Mouse (Mus musculus): ENCODE data around the gene Tuba1a. TPM values are rescaled to one million over a fixed set of nuclear protein-coding genes. Genes with fewer than 3 reads are reported as not detected.
"Not testable (repeated sequence)": the region's sequence is repeated elsewhere in the genome, so short reads cannot be mapped to it uniquely, and the experiment has no call there.

Tuba1a gene
- polyA plus RNA-seq, 1 experiment from 2014 or later: 419 TPM

- no peak for DNase-seq (ENCODE audit: low spot score)
- ATAC-seq (replicated peaks; ENCODE audit: low FRiP score): no peak
- H3K4me1 ChIP-seq (replicated peaks; ENCODE audit: control insufficient read depth, insufficient read depth, low read length): no peaks in the 10 kb centered on the region
Measured at GRCm38 (mm10) chr15:98941539-98941938, 12.0 kb downstream of the Tuba1a start.

GRCm38 (mm10) chr15:98940816-98941215 lies 12.7 kb downstream of the Tuba1a start:
- Histone ChIP-seq H3K4me2 (no peak overlapping the region), H3K4me3 (ENCODE audit: low read depth, low read length) (no peak overlapping the region), H3K4me1 (replicated peaks; ENCODE audit: control insufficient read depth, insufficient read depth, low read length) (peaks cover 2% of the 10 kb centered on the region), H3K27me3 (replicated peaks; ENCODE audit: control insufficient read depth, insufficient read depth, low read length) (no peaks in the 10 kb centered on the region), H3K9me3 (ENCODE audit: control insufficient read depth, low read length) (no peaks in the 10 kb centered on the region), H3K36me3 (ENCODE audit: control insufficient read depth, insufficient read depth, low read length) (no peaks in the 10 kb centered on the region), H3K9ac (ENCODE audit: low read depth, low read length) (no peak overlapping the region), H3K27ac (ENCODE audit: low read depth, low read length) (no peak overlapping the region)
- DNase-seq (ENCODE audit: low spot score) (no peak), ATAC-seq (replicated peaks; ENCODE audit: low FRiP score) (no peak)
- 82% methylated on average over 10 of the region's 10 CpGs for WGBS

More at GRCm38 (mm10) chr15:98941539-98941938, 12.0 kb downstream of the Tuba1a start:
- Histone ChIP-seq H3K4me2 (no peak overlapping the region), H3K9ac (ENCODE audit: low read depth, low read length) (no peak overlapping the region), H3K36me3 (ENCODE audit: control insufficient read depth, insufficient read depth, low read length) (no peaks in the 10 kb centered on the region), H3K27me3 (replicated peaks; ENCODE audit: control insufficient read depth, insufficient read depth, low read length) (no peaks in the 10 kb centered on the region), H3K9me3 (ENCODE audit: control insufficient read depth, low read length) (no peaks in the 10 kb centered on the region), H3K27ac (ENCODE audit: low read depth, low read length) (no peak overlapping the region), H3K4me3 (ENCODE audit: low read depth, low read length) (no peak overlapping the region)
- WGBS: 75% methylated on average over 2 of the region's 2 CpGs

GRCm38 (mm10) chr15:98934217-98934839 lies 19.2 kb downstream of the Tuba1a start, which contains the start of gene Tuba1b:
Gene Tuba1b, minus strand, starts transcription at chr15:98934565.
- peaks cover 2% of the 10 kb centered on the region; the same call in 1 of the 2 replicates for H3K36me3 ChIP-seq (ENCODE audit: control insufficient read depth, insufficient read depth, low read length)
- peaks cover 13% of the 10 kb centered on the region for H3K4me1 ChIP-seq (replicated peaks; ENCODE audit: control insufficient read depth, insufficient read depth, low read length)
- ATAC-seq (replicated peaks; ENCODE audit: low FRiP score) (peak; percentile 95), DNase-seq (ENCODE audit: low spot score) (peak; percentile 92)
- under 1% methylated on average over 57 of the region's 58 CpGs for WGBS
- H3K4me3 ChIP-seq (ENCODE audit: low read depth, low read length): peak within 1 kb of the TSS; percentile 84
- H3K27ac ChIP-seq (ENCODE audit: low read depth, low read length): peak within 1 kb of the TSS; percentile 99
- no peaks in the 10 kb centered on the region for H3K27me3 ChIP-seq (replicated peaks; ENCODE audit: control insufficient read depth, insufficient read depth, low read length)
- H3K9me3 ChIP-seq (ENCODE audit: control insufficient read depth, low read length): no peaks in the 10 kb centered on the region
- peak within 1 kb of the TSS; percentile 99 for H3K4me2 ChIP-seq
- peak within 1 kb of the TSS; percentile 96 for H3K9ac ChIP-seq (ENCODE audit: low read depth, low read length)

GRCm38 (mm10) chr15:98933833-98934216 lies 19.7 kb downstream of the Tuba1a start:
- ATAC-seq (replicated peaks; ENCODE audit: low FRiP score): peak; percentile 75
- peaks cover 2% of the 10 kb centered on the region; the same call in 1 of the 2 replicates for H3K36me3 ChIP-seq (ENCODE audit: control insufficient read depth, insufficient read depth, low read length)
- WGBS: 0% methylated on average over 35 of the region's 35 CpGs

GRCm38 (mm10) chr15:98933004-98933671 lies 20.4 kb downstream of the Tuba1a start:
- not testable (repeated sequence) for DNase-seq (ENCODE audit: low spot score); H3K9me3 ChIP-seq (ENCODE audit: control insufficient read depth, low read length); ATAC-seq (replicated peaks; ENCODE audit: low FRiP score); H3K27me3 ChIP-seq (replicated peaks; ENCODE audit: control insufficient read depth, insufficient read depth, low read length); H3K36me3 ChIP-seq (ENCODE audit: control insufficient read depth, insufficient read depth, low read length)
- H3K4me1 ChIP-seq (replicated peaks; ENCODE audit: control insufficient read depth, insufficient read depth, low read length): peaks cover 17% of the 10 kb centered on the region
- H3K9ac ChIP-seq (ENCODE audit: low read depth, low read length): peak overlapping the region; percentile 96
- H3K4me2 ChIP-seq: peak overlapping the region; percentile 99
- H3K4me3 ChIP-seq (ENCODE audit: low read depth, low read length): peak overlapping the region; percentile 84
- WGBS: 17% methylated on average over 8 of the region's 9 CpGs
- peak overlapping the region; percentile 99 for H3K27ac ChIP-seq (ENCODE audit: low read depth, low read length)

More at GRCm38 (mm10) chr15:98933833-98934216, 19.7 kb downstream of the Tuba1a start:
- H3K4me2 ChIP-seq: peak overlapping the region; percentile 99
- H3K9ac ChIP-seq (ENCODE audit: low read depth, low read length): peak overlapping the region; percentile 96
- H3K4me1 ChIP-seq (replicated peaks; ENCODE audit: control insufficient read depth, insufficient read depth, low read length): peaks cover 13% of the 10 kb centered on the region
- peak overlapping the region; percentile 99 for H3K27ac ChIP-seq (ENCODE audit: low read depth, low read length)
- no peaks in the 10 kb centered on the region for H3K27me3 ChIP-seq (replicated peaks; ENCODE audit: control insufficient read depth, insufficient read depth, low read length)
- H3K4me3 ChIP-seq (ENCODE audit: low read depth, low read length): peak overlapping the region; percentile 84
- no peaks in the 10 kb centered on the region for H3K9me3 ChIP-seq (ENCODE audit: control insufficient read depth, low read length)
- DNase-seq (ENCODE audit: low spot score): peak; percentile 97

- Histone ChIP-seq H3K27ac (ENCODE audit: low read depth, low read length) (0 out of 2 replicates have a peak overlapping the region, but pooled peaks have one; percentile 42), H3K4me2 (peak overlapping the region; percentile 3; the same call in 1 of the 2 replicates), H3K4me3 (ENCODE audit: low read depth, low read length) (no peak overlapping the region), H3K9ac (ENCODE audit: low read depth, low read length) (no peak overlapping the region), H3K9me3 (ENCODE audit: control insufficient read depth, low read length) (no peaks in the 10 kb centered on the region), H3K36me3 (ENCODE audit: control insufficient read depth, insufficient read depth, low read length) (peaks cover 2% of the 10 kb centered on the region; the same call in 1 of the 2 replicates), H3K4me1 (replicated peaks; ENCODE audit: control insufficient read depth, insufficient read depth, low read length) (peaks cover 17% of the 10 kb centered on the region), H3K27me3 (replicated peaks; ENCODE audit: control insufficient read depth, insufficient read depth, low read length) (no peaks in the 10 kb centered on the region)
- no peak for ATAC-seq (replicated peaks; ENCODE audit: low FRiP score)
- DNase-seq (ENCODE audit: low spot score): no peak
- 81% methylated on average over 3 of the region's 3 CpGs for WGBS
Measured at GRCm38 (mm10) chr15:98930998-98931397, 22.5 kb downstream of the Tuba1a start.

- peaks cover 2% of the 10 kb centered on the region; the same call in 1 of the 2 replicates for H3K36me3 ChIP-seq (ENCODE audit: control insufficient read depth, insufficient read depth, low read length)
- DNase-seq (ENCODE audit: low spot score): no peak
- H3K4me3 ChIP-seq (ENCODE audit: low read depth, low read length): no peak overlapping the region; the same call in 1 of the 2 replicates
- no peaks in the 10 kb centered on the region for H3K27me3 ChIP-seq (replicated peaks; ENCODE audit: control insufficient read depth, insufficient read depth, low read length)
- H3K27ac ChIP-seq (ENCODE audit: low read depth, low read length): peak overlapping the region; percentile 22; the same call in 1 of the 2 replicates
- no peak overlapping the region for H3K9ac ChIP-seq (ENCODE audit: low read depth, low read length)
- H3K4me1 ChIP-seq (replicated peaks; ENCODE audit: control insufficient read depth, insufficient read depth, low read length): peaks cover 9% of the 10 kb centered on the region
- 47% methylated on average over 8 of the region's 8 CpGs for WGBS
- ATAC-seq (replicated peaks; ENCODE audit: low FRiP score): no peak
- no peak overlapping the region for H3K4me2 ChIP-seq
- H3K9me3 ChIP-seq (ENCODE audit: control insufficient read depth, low read length): no peaks in the 10 kb centered on the region
Measured at GRCm38 (mm10) chr15:98930017-98930734, 23.3 kb downstream of the Tuba1a start.

GRCm38 (mm10) chr15:98928598-98929240 lies 24.8 kb downstream of the Tuba1a start:
- no peaks in the 10 kb centered on the region for H3K27me3 ChIP-seq (replicated peaks; ENCODE audit: control insufficient read depth, insufficient read depth, low read length)
- 0 out of 2 replicates have a peak, but pooled peaks have one; percentile 22 for ATAC-seq (replicated peaks; ENCODE audit: low FRiP score)
- no peak overlapping the region for H3K4me3 ChIP-seq (ENCODE audit: low read depth, low read length)
- peaks cover 2% of the 10 kb centered on the region; the same call in 1 of the 2 replicates for H3K36me3 ChIP-seq (ENCODE audit: control insufficient read depth, insufficient read depth, low read length)
- no peak overlapping the region for H3K9ac ChIP-seq (ENCODE audit: low read depth, low read length)
- H3K27ac ChIP-seq (ENCODE audit: low read depth, low read length): no peak overlapping the region
- 0 out of 2 replicates have a peak overlapping the region, but pooled peaks have one; percentile 29 for H3K4me2 ChIP-seq
- peak; percentile 61 for DNase-seq (ENCODE audit: low spot score)
- WGBS: 15% methylated on average over 13 of the region's 13 CpGs
- H3K4me1 ChIP-seq (replicated peaks; ENCODE audit: control insufficient read depth, insufficient read depth, low read length): peaks cover 8% of the 10 kb centered on the region; the same call in 1 of the 2 replicates
- H3K9me3 ChIP-seq (ENCODE audit: control insufficient read depth, low read length): no peaks in the 10 kb centered on the region

Data from liver, embryonic 11.5 days (tissue).